Mouse (Mus musculus): ENCODE results near the gene Camkk2. TPM values are rescaled to one million over a fixed set of nuclear protein-coding genes. Genes with fewer than 3 reads are reported as not detected.

Gene Camkk2
- polyA plus RNA-seq, 1 experiment from 2014 or later: 23.8 TPM

DNA sequence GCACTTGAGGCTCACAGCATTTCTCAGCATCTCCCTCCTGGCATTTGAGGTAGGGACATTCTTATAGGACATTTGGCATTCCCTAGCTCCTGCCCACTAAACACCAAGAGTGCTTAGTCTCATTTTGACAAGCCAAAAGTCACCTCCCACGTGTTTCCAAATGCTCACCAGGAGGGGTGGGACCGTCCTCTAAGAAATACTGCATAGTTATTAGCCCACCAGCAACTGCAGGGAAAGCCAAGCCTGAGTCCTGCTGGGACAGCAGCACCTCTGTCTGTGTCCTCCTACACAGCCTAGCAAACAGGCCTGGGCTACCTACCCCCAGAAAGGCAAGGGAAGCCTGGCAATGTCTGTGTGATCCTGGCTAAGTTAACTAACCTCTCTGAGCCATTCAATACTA, 1.9 kb downstream of the Camkk2 start:
- H3K4me2 ChIP-seq (replicated peaks): no peak overlapping the region
- H3K36me3 ChIP-seq: no peaks in the 10 kb centered on the region
- no peak for ATAC-seq
- no peaks in the 10 kb centered on the region for H3K9me3 ChIP-seq
- H3K4me3 ChIP-seq (replicated peaks): no peak overlapping the region
- no peak overlapping the region for H3K27ac ChIP-seq
- H3K27me3 ChIP-seq (replicated peaks): no peaks in the 10 kb centered on the region
- WGBS: 38% methylated on average over 2 of the region's 2 CpGs
- H3K9ac ChIP-seq: no peak overlapping the region
- peaks cover 10% of the 10 kb centered on the region for H3K4me1 ChIP-seq (replicated peaks)

DNA sequence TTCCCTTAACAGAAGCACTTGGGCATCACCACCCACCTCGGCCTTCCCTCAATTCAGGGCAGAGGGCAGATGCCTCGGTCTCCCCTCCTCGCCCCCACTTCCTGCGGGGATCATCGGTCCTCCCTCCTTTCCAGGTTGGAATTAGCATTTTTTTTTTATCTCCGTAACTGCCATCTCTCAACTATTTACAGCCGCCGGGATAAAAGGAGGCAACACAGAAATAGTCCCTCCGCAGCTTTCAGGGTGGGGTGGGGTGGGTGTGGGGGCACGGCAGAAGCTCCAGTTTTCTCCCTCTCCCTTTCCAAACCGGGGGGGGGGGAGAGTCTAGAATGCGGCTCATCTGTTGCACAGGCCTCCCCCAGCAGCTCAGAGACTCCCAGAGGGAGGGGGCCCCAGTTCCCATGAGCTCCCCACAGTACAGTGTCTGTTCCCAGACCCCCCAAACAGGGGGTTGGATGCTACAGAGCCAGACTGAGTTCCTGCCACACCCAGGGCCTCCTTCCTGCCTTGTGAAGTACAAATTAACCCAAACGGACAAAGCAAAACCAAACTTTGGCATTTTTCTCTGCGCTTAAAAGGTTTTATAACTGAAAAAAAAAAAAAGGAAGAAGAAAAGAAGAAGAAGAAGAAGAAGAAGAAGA, 3.4 kb downstream of the Camkk2 start:
- Histone ChIP-seq H3K4me1 (replicated peaks) (peaks cover 17% of the 10 kb centered on the region), H3K9ac (no peak overlapping the region), H3K27me3 (replicated peaks) (no peaks in the 10 kb centered on the region), H3K4me3 (replicated peaks) (no peak overlapping the region), H3K4me2 (replicated peaks) (no peak overlapping the region), H3K36me3 (no peaks in the 10 kb centered on the region), H3K9me3 (no peaks in the 10 kb centered on the region), H3K27ac (0 out of 2 replicates have a peak overlapping the region, but pooled peaks have one; percentile 17)
- no peak for ATAC-seq
- WGBS: 69% methylated on average over 14 of the region's 14 CpGs

GRCm38 (mm10) chr5:122774743-122775611, 4.2 kb downstream of the Camkk2 start:
- 72% methylated on average over 28 of the region's 28 CpGs for WGBS
- peaks cover 25% of the 10 kb centered on the region for H3K4me1 ChIP-seq (replicated peaks)
- 0 out of 2 replicates have a peak, but pooled peaks have one; percentile 18 for ATAC-seq

DNA sequence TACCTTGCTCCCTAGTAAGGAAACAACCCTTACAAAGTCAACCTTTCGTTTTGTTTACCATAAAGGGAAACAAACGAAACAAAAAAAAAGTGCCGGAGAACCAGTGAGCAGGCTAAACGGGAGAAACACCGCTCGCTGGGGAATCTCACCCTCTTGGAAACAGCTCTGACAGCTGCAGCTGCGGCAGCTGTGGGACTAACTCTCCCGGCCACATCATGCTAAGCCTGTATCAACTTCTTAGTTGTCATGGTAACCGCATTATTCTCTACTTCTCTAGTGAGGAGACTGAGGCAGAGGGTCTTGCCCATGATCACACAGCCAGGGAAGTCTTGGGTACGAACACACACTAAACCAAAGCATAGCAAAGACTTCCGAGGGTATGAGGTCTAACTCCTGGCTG, 5.5 kb downstream of the Camkk2 start:
- 68% methylated on average over 11 of the region's 11 CpGs for WGBS
- H3K4me3 ChIP-seq (replicated peaks): no peak overlapping the region
- peaks cover 25% of the 10 kb centered on the region for H3K4me1 ChIP-seq (replicated peaks)

More at GRCm38 (mm10) chr5:122774743-122775611, 4.2 kb downstream of the Camkk2 start:
- no peaks in the 10 kb centered on the region for H3K9me3 ChIP-seq
- no peak overlapping the region for H3K9ac ChIP-seq
- H3K4me2 ChIP-seq (replicated peaks): no peak overlapping the region
- 0 out of 2 replicates have a peak overlapping the region, but pooled peaks have one; percentile 17 for H3K27ac ChIP-seq
- H3K27me3 ChIP-seq (replicated peaks): no peaks in the 10 kb centered on the region
- H3K4me3 ChIP-seq (replicated peaks): no peak overlapping the region
- H3K36me3 ChIP-seq: no peaks in the 10 kb centered on the region

DNA sequence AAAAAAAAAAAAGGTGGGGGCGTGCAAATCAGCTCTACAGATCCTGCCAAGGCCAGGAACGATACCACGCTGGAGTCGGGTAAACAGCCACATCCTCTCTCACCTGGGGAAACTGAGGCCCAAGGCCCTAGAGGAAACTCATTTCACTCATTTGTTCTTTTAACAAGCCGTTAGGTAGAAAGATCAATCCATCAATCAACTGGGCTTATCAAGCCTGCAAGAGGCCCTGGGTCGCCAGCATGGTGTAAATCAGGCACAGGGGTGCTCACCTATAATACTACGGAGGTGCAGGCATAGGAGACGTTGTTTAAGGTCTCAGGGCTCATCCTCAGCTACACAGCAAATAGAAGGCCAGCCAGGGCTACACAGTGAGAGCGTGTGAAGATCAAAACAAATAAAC, 7.8 kb downstream of the Camkk2 start:
- Histone ChIP-seq H3K4me1 (replicated peaks) (peaks cover 17% of the 10 kb centered on the region), H3K36me3 (no peaks in the 10 kb centered on the region), H3K27me3 (replicated peaks) (no peaks in the 10 kb centered on the region), H3K4me2 (replicated peaks) (no peak overlapping the region), H3K27ac (no peak overlapping the region), H3K4me3 (replicated peaks) (no peak overlapping the region), H3K9me3 (no peaks in the 10 kb centered on the region), H3K9ac (no peak overlapping the region)
- 77% methylated on average over 9 of the region's 9 CpGs for WGBS
- no peak for ATAC-seq

More for the DNA sequence above, 5.5 kb downstream of the Camkk2 start:
- Histone ChIP-seq H3K27me3 (replicated peaks) (no peaks in the 10 kb centered on the region), H3K9me3 (no peaks in the 10 kb centered on the region), H3K9ac (no peak overlapping the region), H3K36me3 (no peaks in the 10 kb centered on the region), H3K27ac (no peak overlapping the region), H3K4me2 (replicated peaks) (no peak overlapping the region)
- ATAC-seq: no peak

- Histone ChIP-seq H3K27me3 (replicated peaks) (no peaks in the 10 kb centered on the region), H3K4me1 (replicated peaks) (peaks cover 17% of the 10 kb centered on the region), H3K9me3 (no peaks in the 10 kb centered on the region), H3K4me3 (replicated peaks) (no peak overlapping the region), H3K27ac (peak overlapping the region; percentile 59), H3K9ac (no peak overlapping the region), H3K36me3 (no peaks in the 10 kb centered on the region), H3K4me2 (replicated peaks) (no peak overlapping the region)
- 59% methylated on average over 10 of the region's 10 CpGs for WGBS
- no peak for ATAC-seq
These were observed 8.4 kb downstream of the Camkk2 start for GRCm38 (mm10) chr5:122770806-122771261.

GRCm38 (mm10) chr5:122770304-122770703, 8.9 kb downstream of the Camkk2 start:
- 69% methylated on average over 7 of the region's 7 CpGs for WGBS
- no peak for ATAC-seq
- Histone ChIP-seq H3K4me1 (replicated peaks) (peaks cover 17% of the 10 kb centered on the region), H3K27ac (peak overlapping the region; percentile 59), H3K9me3 (no peaks in the 10 kb centered on the region), H3K4me3 (replicated peaks) (no peak overlapping the region), H3K9ac (no peak overlapping the region), H3K36me3 (no peaks in the 10 kb centered on the region), H3K27me3 (replicated peaks) (no peaks in the 10 kb centered on the region), H3K4me2 (replicated peaks) (no peak overlapping the region)

DNA sequence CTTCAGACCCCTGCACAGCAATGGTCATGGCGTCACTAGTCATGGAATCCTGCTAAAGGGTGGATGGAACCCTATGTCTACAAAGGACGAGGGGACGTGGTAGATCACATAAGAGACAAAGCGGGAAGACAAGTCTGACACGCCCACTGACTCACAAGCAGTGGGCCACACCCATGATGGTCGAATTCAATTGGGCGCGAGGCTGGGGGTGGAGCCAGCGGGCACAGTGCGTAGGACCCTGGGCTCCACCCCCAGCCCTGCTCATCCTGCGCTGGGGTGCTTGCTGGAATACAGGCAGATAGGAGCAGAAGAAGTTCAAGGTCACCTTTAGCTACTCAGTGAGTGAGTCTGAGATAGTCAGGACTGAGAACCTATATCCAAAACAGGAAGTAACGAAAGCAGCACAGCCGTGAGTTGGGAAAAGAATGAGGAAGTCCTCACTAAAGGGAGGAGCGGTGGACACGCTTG, 10.1 kb downstream of the Camkk2 start:
- WGBS: 85% methylated on average over 15 of the region's 15 CpGs
- ATAC-seq: 0 out of 2 replicates have a peak, but pooled peaks have one; percentile 43
- Histone ChIP-seq H3K9ac (no peak overlapping the region), H3K36me3 (no peaks in the 10 kb centered on the region), H3K4me3 (replicated peaks) (no peak overlapping the region), H3K9me3 (no peaks in the 10 kb centered on the region), H3K4me1 (replicated peaks) (peaks cover 15% of the 10 kb centered on the region), H3K27ac (no peak overlapping the region), H3K27me3 (replicated peaks) (no peaks in the 10 kb centered on the region), H3K4me2 (replicated peaks) (no peak overlapping the region)

- Histone ChIP-seq H3K4me3 (replicated peaks) (no peak overlapping the region), H3K4me1 (replicated peaks) (peaks cover 23% of the 10 kb centered on the region), H3K27ac (no peak overlapping the region), H3K27me3 (replicated peaks) (no peaks in the 10 kb centered on the region), H3K9ac (no peak overlapping the region), H3K36me3 (no peaks in the 10 kb centered on the region), H3K4me2 (replicated peaks) (no peak overlapping the region), H3K9me3 (no peaks in the 10 kb centered on the region)
- ATAC-seq: no peak
- 92% methylated on average over 11 of the region's 11 CpGs for WGBS
These were observed 11.9 kb downstream of the Camkk2 start for GRCm38 (mm10) chr5:122767283-122767682.

GRCm38 (mm10) chr5:122764032-122764464, 15.2 kb downstream of the Camkk2 start:
- no peaks in the 10 kb centered on the region for H3K36me3 ChIP-seq
- 0 out of 2 replicates have a peak, but pooled peaks have one; percentile 35 for ATAC-seq
- H3K4me2 ChIP-seq (replicated peaks): no peak overlapping the region; the same call in 1 of the 2 replicates
- 0 out of 2 replicates have a peak overlapping the region, but pooled peaks have one; percentile 32 for H3K27ac ChIP-seq
- WGBS: 59% methylated on average over 10 of the region's 10 CpGs
- no peak overlapping the region for H3K9ac ChIP-seq
- H3K4me3 ChIP-seq (replicated peaks): no peak overlapping the region
- H3K4me1 ChIP-seq (replicated peaks): peaks cover 9% of the 10 kb centered on the region; the same call in 1 of the 2 replicates
- H3K9me3 ChIP-seq: no peaks in the 10 kb centered on the region
- H3K27me3 ChIP-seq (replicated peaks): no peaks in the 10 kb centered on the region

GRCm38 (mm10) chr5:122763271-122764031, 15.8 kb downstream of the Camkk2 start:
- WGBS: 70% methylated on average over 29 of the region's 29 CpGs
- Histone ChIP-seq H3K27ac (peak overlapping the region; percentile 32; the same call in 1 of the 2 replicates), H3K9me3 (no peaks in the 10 kb centered on the region), H3K9ac (no peak overlapping the region), H3K4me3 (replicated peaks) (no peak overlapping the region), H3K4me2 (replicated peaks) (no peak overlapping the region; the same call in 1 of the 2 replicates), H3K27me3 (replicated peaks) (no peaks in the 10 kb centered on the region), H3K4me1 (replicated peaks) (peaks cover 9% of the 10 kb centered on the region; the same call in 1 of the 2 replicates), H3K36me3 (no peaks in the 10 kb centered on the region)
- peak; percentile 52; the same call in 1 of the 2 replicates for ATAC-seq
